Mouse (Mus musculus): Measurements from ENCODE around the gene Myo10. TPM values are rescaled to one million over a fixed set of nuclear protein-coding genes. Genes with fewer than 3 reads are reported as not detected.

Gene Myo10
- polyA plus RNA-seq, 1 experiment from 2014 or later, result 35.4 TPM

GRCm38 (mm10) chr15:25642214-25643058, 20.1 kb downstream of the Myo10 start:
- no peak overlapping the region for H3K27ac ChIP-seq (replicated peaks; ENCODE audit: low read depth, low read length)
- ATAC-seq (replicated peaks; ENCODE audit: insufficient number of reproducible peaks, low FRiP score, low TSS enrichment, low read depth) (peak; percentile 74), DNase-seq (ENCODE audit: low spot score) (peak; percentile 75)
- no peak overlapping the region for H3K9ac ChIP-seq (replicated peaks; ENCODE audit: low read length)
- H3K4me3 ChIP-seq (ENCODE audit: low read depth, low read length), result no peak overlapping the region
- no peaks in the 10 kb centered on the region for H3K27me3 ChIP-seq (ENCODE audit: control insufficient read depth, insufficient read depth, low read length)
- peaks cover 3% of the 10 kb centered on the region for H3K4me1 ChIP-seq (ENCODE audit: control insufficient read depth, insufficient read depth, low read length)
- H3K9me3 ChIP-seq (replicated peaks; ENCODE audit: control insufficient read depth, low read length), result no peaks in the 10 kb centered on the region
- 38% methylated on average over 9 of the region's 9 CpGs for WGBS
- no peaks in the 10 kb centered on the region for H3K36me3 ChIP-seq (replicated peaks; ENCODE audit: control insufficient read depth, insufficient read depth, low read depth, low read length)
- no peak overlapping the region for H3K4me2 ChIP-seq (ENCODE audit: low read depth, low read length)

- Histone ChIP-seq H3K27ac (replicated peaks; ENCODE audit: low read depth, low read length) (no peak overlapping the region), H3K4me2 (ENCODE audit: low read depth, low read length) (no peak overlapping the region), H3K9ac (replicated peaks; ENCODE audit: low read length) (no peak overlapping the region), H3K36me3 (replicated peaks; ENCODE audit: control insufficient read depth, insufficient read depth, low read depth, low read length) (no peaks in the 10 kb centered on the region), H3K9me3 (replicated peaks; ENCODE audit: control insufficient read depth, low read length) (no peaks in the 10 kb centered on the region), H3K4me1 (ENCODE audit: control insufficient read depth, insufficient read depth, low read length) (peaks cover 3% of the 10 kb centered on the region), H3K4me3 (ENCODE audit: low read depth, low read length) (no peak overlapping the region), H3K27me3 (ENCODE audit: control insufficient read depth, insufficient read depth, low read length) (no peaks in the 10 kb centered on the region)
- 86% methylated on average over 4 of the region's 4 CpGs for WGBS
- ATAC-seq (replicated peaks; ENCODE audit: insufficient number of reproducible peaks, low FRiP score, low TSS enrichment, low read depth), result no peak
- DNase-seq (ENCODE audit: low spot score), result no peak
These were observed 23.5 kb downstream of the Myo10 start for GRCm38 (mm10) chr15:25645862-25646261.

- Histone ChIP-seq H3K4me3 (ENCODE audit: low read depth, low read length) (no peak overlapping the region), H3K9me3 (replicated peaks; ENCODE audit: control insufficient read depth, low read length) (no peaks in the 10 kb centered on the region), H3K4me1 (ENCODE audit: control insufficient read depth, insufficient read depth, low read length) (peaks cover 2% of the 10 kb centered on the region; the same call in 1 of the 2 replicates), H3K4me2 (ENCODE audit: low read depth, low read length) (no peak overlapping the region), H3K9ac (replicated peaks; ENCODE audit: low read length) (no peak overlapping the region), H3K36me3 (replicated peaks; ENCODE audit: control insufficient read depth, insufficient read depth, low read depth, low read length) (no peaks in the 10 kb centered on the region), H3K27ac (replicated peaks; ENCODE audit: low read depth, low read length) (no peak overlapping the region), H3K27me3 (ENCODE audit: control insufficient read depth, insufficient read depth, low read length) (no peaks in the 10 kb centered on the region)
- 89% methylated on average over 2 of the region's 2 CpGs for whole genome bisulfite sequencing
- DNase-seq (ENCODE audit: low spot score) (no peak), ATAC-seq (replicated peaks; ENCODE audit: insufficient number of reproducible peaks, low FRiP score, low TSS enrichment, low read depth) (no peak)
These were observed 26.0 kb downstream of the Myo10 start for GRCm38 (mm10) chr15:25648287-25648686.

GRCm38 (mm10) chr15:25650371-25650770, 28.0 kb downstream of the Myo10 start:
- no peak overlapping the region for H3K4me2 ChIP-seq (ENCODE audit: low read depth, low read length)
- ATAC-seq (replicated peaks; ENCODE audit: insufficient number of reproducible peaks, low FRiP score, low TSS enrichment, low read depth) (no peak), DNase-seq (ENCODE audit: low spot score) (peak; percentile 10)
- H3K9me3 ChIP-seq (replicated peaks; ENCODE audit: control insufficient read depth, low read length), result no peaks in the 10 kb centered on the region
- H3K4me3 ChIP-seq (ENCODE audit: low read depth, low read length), result no peak overlapping the region
- H3K27ac ChIP-seq (replicated peaks; ENCODE audit: low read depth, low read length), result no peak overlapping the region
- H3K27me3 ChIP-seq (ENCODE audit: control insufficient read depth, insufficient read depth, low read length), result no peaks in the 10 kb centered on the region
- peaks cover 2% of the 10 kb centered on the region; the same call in 1 of the 2 replicates for H3K4me1 ChIP-seq (ENCODE audit: control insufficient read depth, insufficient read depth, low read length)
- H3K36me3 ChIP-seq (replicated peaks; ENCODE audit: control insufficient read depth, insufficient read depth, low read depth, low read length), result no peaks in the 10 kb centered on the region
- WGBS, result 53% methylated on average over 5 of the region's 5 CpGs
- H3K9ac ChIP-seq (replicated peaks; ENCODE audit: low read length), result no peak overlapping the region

GRCm38 (mm10) chr15:25651820-25652219, 29.5 kb downstream of the Myo10 start:
- H3K4me1 ChIP-seq (ENCODE audit: control insufficient read depth, insufficient read depth, low read length), result peaks cover 2% of the 10 kb centered on the region; the same call in 1 of the 2 replicates
- H3K4me3 ChIP-seq (ENCODE audit: low read depth, low read length), result no peak overlapping the region
- WGBS, result 50% methylated on average over 7 of the region's 7 CpGs
- no peak for DNase-seq (ENCODE audit: low spot score)
- H3K27ac ChIP-seq (replicated peaks; ENCODE audit: low read depth, low read length), result no peak overlapping the region
- H3K27me3 ChIP-seq (ENCODE audit: control insufficient read depth, insufficient read depth, low read length), result no peaks in the 10 kb centered on the region
- no peak overlapping the region for H3K9ac ChIP-seq (replicated peaks; ENCODE audit: low read length)
- H3K4me2 ChIP-seq (ENCODE audit: low read depth, low read length), result no peak overlapping the region
- no peak for ATAC-seq (replicated peaks; ENCODE audit: insufficient number of reproducible peaks, low FRiP score, low TSS enrichment, low read depth)
- no peaks in the 10 kb centered on the region for H3K9me3 ChIP-seq (replicated peaks; ENCODE audit: control insufficient read depth, low read length)
- no peaks in the 10 kb centered on the region; the same call in 1 of the 2 replicates for H3K36me3 ChIP-seq (replicated peaks; ENCODE audit: control insufficient read depth, insufficient read depth, low read depth, low read length)

GRCm38 (mm10) chr15:25652368-25652767, 30.0 kb downstream of the Myo10 start:
- Histone ChIP-seq H3K36me3 (replicated peaks; ENCODE audit: control insufficient read depth, insufficient read depth, low read depth, low read length) (no peaks in the 10 kb centered on the region; the same call in 1 of the 2 replicates), H3K27ac (replicated peaks; ENCODE audit: low read depth, low read length) (no peak overlapping the region), H3K4me2 (ENCODE audit: low read depth, low read length) (no peak overlapping the region), H3K4me1 (ENCODE audit: control insufficient read depth, insufficient read depth, low read length) (peaks cover 2% of the 10 kb centered on the region; the same call in 1 of the 2 replicates), H3K27me3 (ENCODE audit: control insufficient read depth, insufficient read depth, low read length) (no peaks in the 10 kb centered on the region), H3K9me3 (replicated peaks; ENCODE audit: control insufficient read depth, low read length) (no peaks in the 10 kb centered on the region), H3K4me3 (ENCODE audit: low read depth, low read length) (no peak overlapping the region), H3K9ac (replicated peaks; ENCODE audit: low read length) (no peak overlapping the region)
- 39% methylated on average over 5 of the region's 5 CpGs for WGBS
- no peak for DNase-seq (ENCODE audit: low spot score)
- no peak for ATAC-seq (replicated peaks; ENCODE audit: insufficient number of reproducible peaks, low FRiP score, low TSS enrichment, low read depth)

GRCm38 (mm10) chr15:25652933-25653332, 30.6 kb downstream of the Myo10 start:
- H3K4me1 ChIP-seq (ENCODE audit: control insufficient read depth, insufficient read depth, low read length), result peaks cover 2% of the 10 kb centered on the region; the same call in 1 of the 2 replicates

GRCm38 (mm10) chr15:25653680-25654079, 31.4 kb downstream of the Myo10 start:
- Histone ChIP-seq H3K4me2 (ENCODE audit: low read depth, low read length) (no peak overlapping the region), H3K27me3 (ENCODE audit: control insufficient read depth, insufficient read depth, low read length) (no peaks in the 10 kb centered on the region), H3K4me1 (ENCODE audit: control insufficient read depth, insufficient read depth, low read length) (peaks cover 2% of the 10 kb centered on the region; the same call in 1 of the 2 replicates), H3K9ac (replicated peaks; ENCODE audit: low read length) (no peak overlapping the region), H3K36me3 (replicated peaks; ENCODE audit: control insufficient read depth, insufficient read depth, low read depth, low read length) (no peaks in the 10 kb centered on the region; the same call in 1 of the 2 replicates), H3K4me3 (ENCODE audit: low read depth, low read length) (no peak overlapping the region), H3K27ac (replicated peaks; ENCODE audit: low read depth, low read length) (no peak overlapping the region), H3K9me3 (replicated peaks; ENCODE audit: control insufficient read depth, low read length) (no peaks in the 10 kb centered on the region)
- ATAC-seq (replicated peaks; ENCODE audit: insufficient number of reproducible peaks, low FRiP score, low TSS enrichment, low read depth) (no peak), DNase-seq (ENCODE audit: low spot score) (no peak)
- 65% methylated on average over 5 of the region's 5 CpGs for WGBS

More at GRCm38 (mm10) chr15:25652933-25653332, 30.6 kb downstream of the Myo10 start:
- no peak for DNase-seq (ENCODE audit: low spot score)
- no peak for ATAC-seq (replicated peaks; ENCODE audit: insufficient number of reproducible peaks, low FRiP score, low TSS enrichment, low read depth)
- Histone ChIP-seq H3K9ac (replicated peaks; ENCODE audit: low read length) (no peak overlapping the region), H3K9me3 (replicated peaks; ENCODE audit: control insufficient read depth, low read length) (no peaks in the 10 kb centered on the region), H3K36me3 (replicated peaks; ENCODE audit: control insufficient read depth, insufficient read depth, low read depth, low read length) (no peaks in the 10 kb centered on the region; the same call in 1 of the 2 replicates), H3K27me3 (ENCODE audit: control insufficient read depth, insufficient read depth, low read length) (no peaks in the 10 kb centered on the region), H3K4me2 (ENCODE audit: low read depth, low read length) (no peak overlapping the region), H3K4me3 (ENCODE audit: low read depth, low read length) (no peak overlapping the region), H3K27ac (replicated peaks; ENCODE audit: low read depth, low read length) (no peak overlapping the region)
- 70% methylated on average over 6 of the region's 6 CpGs for WGBS
